Mouse (Mus musculus) T-helper 17 cell (primary cell): ENCODE results near the gene Arhgef39.

ENCODE experiments used
- in situ Hi-C, 2 experiments: fragments of 300-600 bp; cut with MboI, MseI; formaldehyde crosslinking; loops; 1 replicate in 1 of 2; 2 replicates in 1 of 2; pipeline ENCODE4 v1.15.1; 2025; ENCODE audit warnings: high pct_unique_total_duplicates in 2 of 2

The Arhgef39 gene

GRCm38 (mm10) chr4:43499407-43500333, at the start of gene Arhgef39:
TSS of gene Arhgef39 (minus strand) at chr4:43499695.
- in situ Hi-C loops: no loop called here

- in situ Hi-C loops: no loop called here
These were observed 49.6 kb upstream of the Arhgef39 start for GRCm38 (mm10) chr4:43549055-43549454.

- in situ Hi-C loops: no loop called here
These were observed 47.7 kb upstream of the Arhgef39 start for GRCm38 (mm10) chr4:43547160-43547559.

- in situ Hi-C loops: no loop called here
These were observed 47.0 kb upstream of the Arhgef39 start for GRCm38 (mm10) chr4:43546375-43547047.

GRCm38 (mm10) chr4:43542044-43542443, 42.5 kb upstream of the Arhgef39 start:
- in situ Hi-C loops: no loop called here

DNA sequence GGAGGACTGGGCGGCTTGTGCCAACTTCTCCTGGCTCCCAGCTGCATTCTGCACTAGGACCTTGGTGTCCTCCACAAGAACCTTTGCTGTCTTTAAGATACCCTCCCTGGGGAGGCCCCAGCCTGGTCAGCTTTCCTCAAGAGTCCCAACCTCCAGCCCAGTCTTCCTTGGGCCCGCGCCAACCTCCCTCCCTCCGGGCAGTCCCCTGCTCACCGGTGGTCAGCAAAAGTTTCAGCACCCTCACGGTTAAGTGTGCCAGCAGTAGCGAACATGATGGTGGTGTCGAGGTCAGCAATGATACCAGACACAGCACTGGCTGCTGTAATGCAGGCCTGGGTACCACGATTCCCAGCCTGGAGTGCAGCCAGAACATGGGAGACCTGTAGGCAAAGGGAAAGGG, 36.5 kb upstream of the Arhgef39 start:
- in situ Hi-C loops: no loop called here

- in situ Hi-C loops: no loop called here
These were observed 36.1 kb upstream of the Arhgef39 start for GRCm38 (mm10) chr4:43535628-43536027.

DNA sequence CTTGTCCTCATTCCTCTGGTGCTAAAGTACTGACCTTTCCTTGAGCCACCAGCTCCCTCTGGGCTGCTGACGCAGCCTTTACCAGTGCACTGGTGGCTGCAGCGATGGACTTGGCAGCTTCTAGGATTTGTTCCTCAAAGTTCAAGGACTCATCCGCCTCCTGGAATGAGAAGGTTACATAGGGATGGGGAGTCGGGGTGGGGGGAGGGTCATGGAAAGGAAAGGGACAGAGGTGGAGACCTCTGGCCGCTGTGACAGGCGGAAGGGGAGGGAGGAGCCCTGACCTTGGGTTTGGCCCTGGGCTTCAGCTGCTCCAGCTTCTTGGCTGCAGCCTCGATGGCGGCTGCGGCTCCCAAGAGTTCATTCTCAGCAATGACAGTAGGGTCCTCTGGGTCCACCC, 33.8 kb upstream of the Arhgef39 start:
- in situ Hi-C loops: no loop called here

GRCm38 (mm10) chr4:43530581-43530980, 31.1 kb upstream of the Arhgef39 start:
- in situ Hi-C loops: no loop called here

DNA sequence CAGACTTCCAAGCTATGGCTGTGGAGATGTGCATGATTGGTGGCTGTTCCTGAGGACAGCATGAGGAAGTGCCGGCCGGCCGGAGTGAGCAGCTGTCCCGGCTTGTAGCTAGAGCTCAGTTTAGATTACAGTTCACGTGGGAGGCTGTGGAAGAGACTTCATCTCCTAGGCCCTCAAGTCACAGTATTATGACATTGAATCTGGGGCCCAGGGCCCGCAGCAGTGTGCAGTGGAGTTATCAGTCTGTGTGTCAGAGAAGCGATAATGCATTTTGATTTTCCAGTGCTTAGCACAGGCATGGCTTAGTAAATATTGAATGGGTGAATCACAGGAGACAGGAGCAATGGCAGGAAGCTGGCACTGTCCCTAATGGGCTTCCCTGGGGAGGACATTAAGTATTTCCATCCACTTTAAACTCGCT, 30.6 kb upstream of the Arhgef39 start:
- in situ Hi-C loops: no loop called here

- in situ Hi-C loops: loop anchor here (5.0 to 10.0 kb wide), 2 partner anchors 91 to 336 kb away; no protein-coding TSS in a partner anchor
These were observed 29.0 kb upstream of the Arhgef39 start for GRCm38 (mm10) chr4:43528487-43528886.

DNA sequence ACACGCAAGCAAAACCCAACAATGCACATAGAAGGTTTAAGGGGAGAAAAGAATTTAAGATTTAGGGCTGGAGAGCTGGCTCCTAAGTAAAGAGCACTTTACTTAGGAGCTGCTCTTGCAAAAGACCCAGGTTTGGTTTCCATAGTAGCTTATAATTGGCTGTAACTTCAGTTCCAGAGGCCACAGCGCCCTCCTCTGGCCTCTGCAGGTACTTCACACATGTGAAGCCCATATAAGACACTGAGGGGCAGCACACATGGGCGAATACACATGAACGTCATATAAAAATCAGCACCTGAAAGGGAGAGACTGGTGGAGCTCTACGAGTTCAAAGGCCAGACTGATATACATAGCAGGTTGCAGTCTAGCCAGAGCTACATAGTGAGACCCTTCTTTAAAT, 28.4 kb upstream of the Arhgef39 start:
- in situ Hi-C loops: loop anchor here (5.0 to 10.0 kb wide), 2 partner anchors 91 to 337 kb away; no protein-coding TSS in a partner anchor

DNA sequence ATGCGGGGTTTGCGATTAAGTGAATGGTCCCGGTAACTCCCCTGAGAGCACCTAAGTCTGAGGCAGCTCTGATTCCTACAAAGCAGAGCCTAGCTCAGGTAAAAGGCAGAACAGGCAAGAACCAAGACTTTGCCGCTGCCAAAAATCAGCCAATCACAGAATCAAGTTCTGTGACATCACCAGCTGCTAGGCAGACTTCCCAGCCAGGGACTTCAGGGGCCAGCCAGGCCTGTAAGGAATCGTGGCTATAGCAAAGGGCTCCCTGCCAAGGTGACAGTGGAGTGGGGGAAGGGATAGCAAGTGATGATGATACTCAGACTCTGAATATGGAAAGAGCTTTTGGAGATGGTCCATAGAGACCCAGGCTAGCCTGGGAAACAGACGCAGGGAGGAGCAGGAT, 20.5 kb upstream of the Arhgef39 start:
- in situ Hi-C loops: loop anchor here in 1 of 2 experiments (10.0 kb wide), 1 partner anchor 345 kb away; no protein-coding TSS in a partner anchor

DNA sequence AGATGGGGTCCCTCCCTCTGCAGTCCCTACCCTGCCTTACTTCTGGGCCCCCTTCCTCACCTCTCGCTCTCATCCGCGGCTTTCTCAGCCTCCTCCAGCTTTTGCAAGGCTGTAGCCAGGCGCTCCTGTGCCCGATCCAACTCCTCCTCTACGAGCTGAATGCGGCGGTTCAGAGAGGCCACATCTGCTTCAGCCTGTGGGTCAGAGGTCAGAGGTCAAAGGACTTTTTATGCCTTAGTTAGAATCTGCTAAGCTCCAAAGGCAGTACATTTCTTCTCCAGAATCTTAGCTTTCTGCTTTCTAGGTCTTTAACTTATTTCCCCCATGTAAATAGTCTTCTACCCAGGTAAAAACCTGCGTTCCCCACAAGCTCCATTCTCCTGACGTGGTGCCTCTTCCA, 20.1 kb upstream of the Arhgef39 start:
- in situ Hi-C loops: no loop called here

- in situ Hi-C loops: no loop called here
These were observed 16.5 kb upstream of the Arhgef39 start for GRCm38 (mm10) chr4:43515764-43516708.

DNA sequence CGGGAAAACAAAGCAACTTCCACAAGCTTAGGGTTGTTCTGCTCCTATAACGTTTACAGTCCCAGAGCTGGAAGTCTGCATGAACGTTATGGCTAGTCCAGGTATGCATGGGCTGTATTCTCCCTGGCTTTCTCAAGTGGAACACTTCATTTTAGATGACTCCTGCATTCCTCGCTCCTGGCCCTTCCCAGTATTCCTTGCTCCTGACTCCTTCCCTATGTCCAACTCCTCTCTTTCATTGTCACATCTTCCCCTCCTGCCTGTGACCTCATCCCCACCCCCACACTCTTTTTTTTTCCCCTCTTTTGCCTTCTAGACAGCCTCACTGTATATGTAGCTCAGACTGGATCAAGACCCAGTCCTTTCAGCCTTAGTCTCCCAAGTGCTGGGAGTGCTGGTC, 14.3 kb upstream of the Arhgef39 start:
- in situ Hi-C loops: no loop called here

- in situ Hi-C loops: no loop called here
These were observed 13.8 kb upstream of the Arhgef39 start for GRCm38 (mm10) chr4:43513300-43513699.

- in situ Hi-C loops: no loop called here
These were observed 13.2 kb upstream of the Arhgef39 start for GRCm38 (mm10) chr4:43512653-43513052.

DNA sequence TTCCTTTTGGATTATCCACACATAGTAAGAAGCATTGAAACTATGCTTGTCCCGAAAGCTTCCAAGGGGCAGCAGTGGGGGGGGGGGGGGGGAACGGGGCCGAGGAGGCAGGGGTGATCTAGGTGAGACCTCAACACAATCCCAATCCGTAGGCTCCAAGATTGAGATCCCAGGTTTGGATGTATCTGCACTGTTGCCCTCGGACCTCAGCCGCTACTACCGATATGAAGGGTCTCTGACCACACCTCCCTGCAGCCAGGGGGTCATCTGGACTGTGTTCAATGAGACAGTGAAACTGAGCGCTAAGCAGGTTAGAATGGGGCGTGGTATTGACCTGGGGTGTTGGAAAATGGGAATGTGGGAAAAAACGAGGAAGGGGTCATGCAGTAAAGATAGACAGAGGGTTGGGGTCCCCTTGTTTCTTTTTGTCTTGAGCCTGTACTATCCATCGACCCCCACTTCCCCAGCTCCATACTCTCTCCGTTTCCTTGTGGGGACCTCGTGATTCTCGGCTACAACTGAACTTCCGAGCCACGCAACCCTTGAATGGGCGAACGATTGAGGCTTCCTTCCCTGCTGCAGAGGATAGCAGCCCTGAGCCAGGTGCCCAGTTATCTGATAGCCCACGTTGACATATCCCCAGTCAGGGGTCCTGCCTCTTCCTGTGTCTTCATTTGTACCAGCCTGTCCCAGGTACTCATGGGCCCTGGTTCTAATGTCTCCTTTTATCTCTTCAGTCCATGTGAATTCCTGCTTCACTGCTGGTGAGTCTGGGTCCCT, 12.4 kb upstream of the Arhgef39 start:
- in situ Hi-C loops: no loop called here

DNA sequence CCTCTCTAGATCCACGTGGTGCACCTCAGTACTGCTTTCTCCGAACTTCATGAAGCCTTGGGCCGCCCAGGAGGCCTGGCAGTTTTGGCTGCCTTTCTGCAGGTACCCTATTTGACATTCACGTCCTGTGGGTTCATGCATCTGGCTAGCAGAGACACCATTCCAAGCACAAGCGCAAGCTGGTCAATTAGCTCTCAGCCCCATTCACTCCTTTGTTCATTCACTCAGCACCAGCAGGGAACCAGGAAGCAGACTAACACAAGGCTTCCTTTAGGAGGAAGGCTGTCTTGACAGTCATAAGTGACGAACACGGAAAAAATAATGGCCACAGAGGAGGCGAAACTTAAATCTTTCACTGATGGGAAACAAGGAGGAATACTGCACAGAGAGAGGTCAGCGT, 9.6 kb upstream of the Arhgef39 start:
- in situ Hi-C loops: no loop called here

GRCm38 (mm10) chr4:43508666-43508997, 9.1 kb upstream of the Arhgef39 start:
- in situ Hi-C loops: no loop called here
